Mouse (Mus musculus) midbrain, embryonic 12.5 days (tissue): ENCODE results near the gene Lgmn. TPM values are rescaled to one million over a fixed set of nuclear protein-coding genes. Genes with fewer than 3 reads are reported as not detected.
A peak's percentile ranks its signal among the peaks of the same experiment; 100 is the strongest.

Experiments
- ATAC-seq: fragments of 200-750 bp; cut with Nextera tagmentation; 2 replicates; pipeline ENCODE4 v1.8.0; 2017; ENCODE audit warnings: low read depth, moderate TSS enrichment, moderate library complexity; ENCODE audit not compliant: low FRiP score
- H3K27ac ChIP-seq: fragments of 300-500 bp; sonication (generic); replicated peaks from 2 replicates; pipeline ENCODE4 v1.5.1; 2016; ENCODE audit warnings: mild to moderate bottlenecking
- H3K27me3 ChIP-seq: fragments of 300-500 bp; sonication (generic); 2 replicates; pipeline ENCODE4 v1.6.1; 2016; ENCODE audit warnings: mild to moderate bottlenecking
- H3K36me3 ChIP-seq: fragments of 300-500 bp; sonication (generic); 2 replicates; pipeline ENCODE4 v1.6.1; 2016
- H3K4me1 ChIP-seq: fragments of 300-500 bp; sonication (generic); 2 replicates; pipeline ENCODE4 v1.6.1; 2016
- H3K4me2 ChIP-seq: fragments of 300-500 bp; sonication (generic); replicated peaks from 2 replicates; pipeline ENCODE4 v1.6.1; 2016; ENCODE audit warnings: mild to moderate bottlenecking, moderate library complexity
- H3K4me3 ChIP-seq: fragments of 300-500 bp; sonication (generic); 2 replicates; pipeline ENCODE4 v1.5.1; 2016; ENCODE audit warnings: mild to moderate bottlenecking
- H3K9ac ChIP-seq: fragments of 300-500 bp; sonication (generic); replicated peaks from 2 replicates; pipeline ENCODE4 v1.6.1; 2016; ENCODE audit warnings: mild to moderate bottlenecking, moderate library complexity
- H3K9me3 ChIP-seq: fragments of 300-500 bp; sonication (generic); 2 replicates; pipeline ENCODE4 v1.6.1; 2016; ENCODE audit warnings: mild to moderate bottlenecking
- WGBS: fragments of 180-500 bp; shearing (Covaris S2); methylation state at CpG from one replicate; pipeline ENCODE4 v1.1.7; 2016; 5-methylcytosine and 5-hydroxymethylcytosine counted together
- polyA plus RNA-seq: library from polyadenylated mRNA; unstranded; fragments of >200 nt; fragmentation: Nextera tagmentation; extraction: Ambion mirVana; gene quantifications from 2 replicates; pipeline ENCODE4 v1.2.1, GENCODE M21; 2016

Lgmn gene
- polyA plus RNA-seq, 1 experiment from 2014 or later: 61.7 TPM

GRCm38 (mm10) chr12:102430228-102430627 is 9.4 kb downstream of the Lgmn start:
- no peaks in the 10 kb centered on the region for H3K27me3 ChIP-seq
- ATAC-seq: no peak
- no peak overlapping the region for H3K4me3 ChIP-seq
- H3K36me3 ChIP-seq: no peaks in the 10 kb centered on the region
- no peak overlapping the region for H3K4me2 ChIP-seq
- H3K9ac ChIP-seq: no peak overlapping the region
- no peaks in the 10 kb centered on the region for H3K4me1 ChIP-seq
- no peak overlapping the region for H3K27ac ChIP-seq
- WGBS: 90% methylated on average over 4 of the region's 4 CpGs
- H3K9me3 ChIP-seq: no peaks in the 10 kb centered on the region

- no peak for ATAC-seq
- H3K9me3 ChIP-seq: no peaks in the 10 kb centered on the region
- WGBS: 92% methylated on average over 5 of the region's 5 CpGs
Observed at GRCm38 (mm10) chr12:102429656-102430055, 10.0 kb downstream of the Lgmn start.

GRCm38 (mm10) chr12:102426285-102426684 is 13.3 kb downstream of the Lgmn start:
- WGBS: 96% methylated on average over 7 of the region's 7 CpGs
- H3K36me3 ChIP-seq: peaks cover 9% of the 10 kb centered on the region; the same call in 1 of the 2 replicates
- no peaks in the 10 kb centered on the region for H3K9me3 ChIP-seq
- ATAC-seq: no peak
- H3K4me1 ChIP-seq: no peaks in the 10 kb centered on the region
- H3K4me2 ChIP-seq: no peak overlapping the region
- no peak overlapping the region for H3K4me3 ChIP-seq
- no peaks in the 10 kb centered on the region for H3K27me3 ChIP-seq
- no peak overlapping the region for H3K27ac ChIP-seq
- no peak overlapping the region for H3K9ac ChIP-seq

More at GRCm38 (mm10) chr12:102429656-102430055, 10.0 kb downstream of the Lgmn start:
- no peaks in the 10 kb centered on the region for H3K27me3 ChIP-seq
- H3K4me1 ChIP-seq: no peaks in the 10 kb centered on the region
- no peak overlapping the region for H3K27ac ChIP-seq
- H3K36me3 ChIP-seq: no peaks in the 10 kb centered on the region
- H3K9ac ChIP-seq: no peak overlapping the region
- no peak overlapping the region for H3K4me3 ChIP-seq
- no peak overlapping the region for H3K4me2 ChIP-seq

- Histone ChIP-seq H3K4me2 (no peak overlapping the region), H3K27ac (no peak overlapping the region), H3K4me3 (no peak overlapping the region), H3K36me3 (peaks cover 9% of the 10 kb centered on the region; the same call in 1 of the 2 replicates), H3K9me3 (no peaks in the 10 kb centered on the region), H3K9ac (no peak overlapping the region), H3K4me1 (no peaks in the 10 kb centered on the region), H3K27me3 (no peaks in the 10 kb centered on the region)
- ATAC-seq: no peak
- WGBS: 88% methylated on average over 4 of the region's 4 CpGs
Observed at GRCm38 (mm10) chr12:102425048-102425578, 14.5 kb downstream of the Lgmn start.

- H3K27ac ChIP-seq: no peak overlapping the region
- no peak for ATAC-seq
- 78% methylated on average over 2 of the region's 2 CpGs for whole genome bisulfite sequencing
- H3K27me3 ChIP-seq: no peaks in the 10 kb centered on the region
- no peaks in the 10 kb centered on the region for H3K9me3 ChIP-seq
- no peak overlapping the region for H3K4me3 ChIP-seq
- H3K4me1 ChIP-seq: peaks cover 3% of the 10 kb centered on the region; the same call in 1 of the 2 replicates
- H3K4me2 ChIP-seq: no peak overlapping the region
- H3K36me3 ChIP-seq: peaks cover 9% of the 10 kb centered on the region; the same call in 1 of the 2 replicates
- no peak overlapping the region for H3K9ac ChIP-seq
Observed at GRCm38 (mm10) chr12:102424456-102424855, 15.2 kb downstream of the Lgmn start.

GRCm38 (mm10) chr12:102423625-102424024 is 16.0 kb downstream of the Lgmn start:
- no peak for ATAC-seq
- H3K36me3 ChIP-seq: peaks cover 9% of the 10 kb centered on the region; the same call in 1 of the 2 replicates
- peaks cover 4% of the 10 kb centered on the region; the same call in 1 of the 2 replicates for H3K4me1 ChIP-seq
- no peak overlapping the region for H3K27ac ChIP-seq
- no peaks in the 10 kb centered on the region for H3K27me3 ChIP-seq
- H3K9me3 ChIP-seq: no peaks in the 10 kb centered on the region
- H3K4me3 ChIP-seq: no peak overlapping the region
- H3K9ac ChIP-seq: no peak overlapping the region
- H3K4me2 ChIP-seq: no peak overlapping the region
- WGBS: 93% methylated on average over 8 of the region's 8 CpGs

DNA sequence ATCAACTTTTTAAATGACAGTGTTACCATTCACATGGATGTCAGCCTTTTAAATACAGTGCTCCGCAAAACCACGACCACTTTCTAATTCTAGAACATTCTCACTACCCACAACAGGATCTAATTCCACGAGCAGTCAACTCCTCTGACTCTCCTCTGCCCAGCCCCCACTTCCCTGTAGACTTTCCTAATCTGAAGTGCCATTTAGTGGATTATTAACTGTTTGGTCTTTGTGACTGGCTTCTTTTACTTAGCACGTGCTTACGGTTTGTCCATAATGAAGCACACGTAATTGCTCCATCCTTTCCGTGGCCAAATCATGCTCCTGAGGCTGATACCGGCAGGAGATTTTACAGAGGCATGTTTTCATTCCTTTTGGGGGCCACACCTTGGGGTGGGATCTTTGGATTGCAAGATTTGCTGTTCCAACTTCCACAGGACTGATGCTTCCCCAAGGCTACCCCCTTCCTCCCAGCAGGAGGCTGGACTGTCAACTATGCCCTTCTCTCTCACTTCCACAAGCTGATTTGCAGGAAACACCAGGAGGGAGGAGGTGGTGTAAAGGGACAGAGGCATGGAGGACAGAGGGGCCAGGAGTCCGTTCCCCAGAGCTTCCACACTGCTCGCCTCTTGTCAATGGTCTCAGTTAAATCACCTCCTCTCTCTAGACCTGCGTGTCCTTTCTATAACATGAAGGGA is 16.8 kb downstream of the Lgmn start:
- Histone ChIP-seq H3K4me1 (peaks cover 4% of the 10 kb centered on the region; the same call in 1 of the 2 replicates), H3K27me3 (no peaks in the 10 kb centered on the region), H3K4me2 (no peak overlapping the region), H3K36me3 (peaks cover 9% of the 10 kb centered on the region; the same call in 1 of the 2 replicates), H3K9ac (no peak overlapping the region), H3K4me3 (no peak overlapping the region), H3K9me3 (no peaks in the 10 kb centered on the region), H3K27ac (no peak overlapping the region)
- no peak for ATAC-seq
- 92% methylated on average over 11 of the region's 11 CpGs for WGBS

GRCm38 (mm10) chr12:102422065-102422464 is 17.5 kb downstream of the Lgmn start:
- peaks cover 4% of the 10 kb centered on the region; the same call in 1 of the 2 replicates for H3K4me1 ChIP-seq
- no peak overlapping the region for H3K4me2 ChIP-seq
- H3K4me3 ChIP-seq: no peak overlapping the region
- H3K27ac ChIP-seq: no peak overlapping the region
- 83% methylated on average over 6 of the region's 6 CpGs for WGBS
- no peaks in the 10 kb centered on the region for H3K27me3 ChIP-seq
- no peak overlapping the region for H3K9ac ChIP-seq
- H3K36me3 ChIP-seq: peaks cover 9% of the 10 kb centered on the region; the same call in 1 of the 2 replicates
- ATAC-seq: no peak
- H3K9me3 ChIP-seq: no peaks in the 10 kb centered on the region

- ATAC-seq: no peak
- Histone ChIP-seq H3K9me3 (no peaks in the 10 kb centered on the region), H3K4me2 (no peak overlapping the region), H3K27me3 (no peaks in the 10 kb centered on the region), H3K36me3 (peaks cover 9% of the 10 kb centered on the region; the same call in 1 of the 2 replicates), H3K4me3 (no peak overlapping the region), H3K9ac (no peak overlapping the region), H3K4me1 (peaks cover 4% of the 10 kb centered on the region; the same call in 1 of the 2 replicates), H3K27ac (no peak overlapping the region)
- 90% methylated on average over 10 of the region's 10 CpGs for WGBS
Observed at GRCm38 (mm10) chr12:102420168-102420890, 19.3 kb downstream of the Lgmn start.

DNA sequence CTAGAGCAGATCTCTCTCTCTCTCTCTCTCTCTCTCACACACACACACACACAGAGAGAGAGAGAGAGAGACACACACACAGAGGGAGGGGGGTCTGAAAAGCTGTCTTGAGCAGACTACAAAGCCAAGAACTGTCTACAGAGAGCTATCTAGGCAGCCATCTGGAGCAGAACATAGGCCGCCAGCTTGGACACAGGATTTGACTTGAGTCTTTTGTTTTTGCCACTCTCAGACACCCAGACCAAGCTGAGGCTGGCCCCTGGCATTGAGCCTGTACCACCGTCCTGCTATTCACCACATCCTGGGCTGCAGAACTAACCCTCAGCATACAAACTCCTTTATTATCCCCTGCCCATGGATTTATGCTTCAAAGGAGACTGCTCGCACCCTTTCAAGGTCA is 20.1 kb downstream of the Lgmn start:
- Histone ChIP-seq H3K9ac (no peak overlapping the region), H3K36me3 (peaks cover 9% of the 10 kb centered on the region; the same call in 1 of the 2 replicates), H3K4me3 (no peak overlapping the region), H3K27me3 (no peaks in the 10 kb centered on the region), H3K4me2 (no peak overlapping the region), H3K9me3 (no peaks in the 10 kb centered on the region), H3K27ac (no peak overlapping the region), H3K4me1 (peaks cover 4% of the 10 kb centered on the region; the same call in 1 of the 2 replicates)
- 41% methylated on average over 3 of the region's 3 CpGs for WGBS
- 0 out of 2 replicates have a peak, but pooled peaks have one; percentile 30 for ATAC-seq

DNA sequence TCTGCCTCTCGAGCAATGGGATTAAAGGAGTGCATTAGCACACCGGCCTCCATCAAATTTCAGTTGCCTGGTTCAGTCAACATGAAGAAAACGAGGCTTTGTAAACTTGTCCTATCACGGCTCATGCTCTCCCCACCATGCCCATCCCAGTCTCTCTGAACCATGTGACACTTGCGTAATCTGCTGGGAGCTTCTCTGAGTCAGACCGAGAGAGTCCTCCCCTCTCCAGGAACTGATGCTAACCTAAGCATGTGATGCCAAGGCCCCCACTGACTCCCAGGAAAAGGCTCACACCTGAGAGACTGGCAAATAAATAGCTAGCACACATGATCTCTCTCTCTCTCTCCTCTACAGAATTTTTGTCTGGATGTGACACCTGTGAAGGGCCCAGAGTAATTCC is 21.9 kb downstream of the Lgmn start:
- no peak for ATAC-seq
- Histone ChIP-seq H3K9me3 (no peaks in the 10 kb centered on the region), H3K27me3 (no peaks in the 10 kb centered on the region), H3K4me2 (no peak overlapping the region), H3K4me1 (peaks cover 4% of the 10 kb centered on the region; the same call in 1 of the 2 replicates), H3K36me3 (0 out of 2 replicates have a peak, but pooled peaks cover 6% of the 10 kb centered on the region), H3K27ac (no peak overlapping the region), H3K9ac (no peak overlapping the region), H3K4me3 (no peak overlapping the region)
- WGBS: 90% methylated on average over 6 of the region's 6 CpGs
